7 mouse cellular contexts compared by ENCODE assay signal in the genomic region with DNA sequence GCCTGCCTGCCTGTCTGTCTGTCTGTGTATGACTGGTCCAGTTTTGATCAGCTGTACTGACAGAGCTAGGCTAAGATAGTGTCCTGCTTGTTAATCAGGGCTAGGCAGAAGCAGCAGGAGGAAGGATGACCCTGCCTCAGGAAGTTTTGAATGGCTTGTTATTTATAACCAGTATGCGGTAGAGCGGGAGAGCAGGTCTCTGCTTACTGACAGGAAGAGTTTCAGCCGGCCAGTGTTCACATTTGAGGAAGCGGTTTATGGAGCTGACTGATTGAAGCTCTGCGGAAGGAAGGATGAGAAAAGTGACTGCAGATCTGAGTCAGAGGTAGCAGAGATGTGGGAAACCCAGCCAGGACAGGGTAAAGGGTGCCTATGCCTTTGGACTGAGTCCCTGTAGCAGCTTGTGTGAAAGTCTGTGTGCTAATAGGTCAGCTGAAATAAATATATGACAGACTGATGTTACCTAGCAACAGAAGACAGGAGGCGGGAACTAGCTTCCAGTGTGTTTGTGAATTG. TPM values are rescaled to one million over a fixed set of nuclear protein-coding genes. Genes with fewer than 3 reads are reported as not detected.
A peak's percentile ranks its signal among the peaks of the same experiment; 100 is the strongest.
DNase-seq lines count a peak whose midpoint lies in the region; ATAC-seq and TF ChIP-seq lines count a peak whose summit lies in the region.

No protein-coding gene starts in this region.

- dilution Hi-C loops in CH12.LX (cut with MboI; ENCODE audit: extremely low pct_ligation_motif_present, extremely low pct_unique_long_range_greater_than_20kb, low sequenced_read_pairs): no loop called here

- H3K79me2 ChIP-seq in CH12.LX (replicated peaks; ENCODE audit: control insufficient read depth, extremely low read depth, insufficient read depth, poor library complexity, severe bottlenecking): no peaks in the 10 kb centered on the region

- H3K4me3 ChIP-seq in CH12.LX (replicated peaks in 1 of 3; ENCODE audit: low read depth in 2 of 3, low read length in 2 of 3, poor library complexity in 1 of 3): no peak overlapping the region
- no peak overlapping the region for H3K4me3 ChIP-seq in hindbrain, postnatal 0 days (ENCODE audit: low read length)
- no peak overlapping the region for H3K4me3 ChIP-seq in limb, embryonic 13.5 days
- H3K4me3 ChIP-seq in midbrain, embryonic 13.5 days (replicated peaks): no peak overlapping the region

- H3K9ac ChIP-seq in CH12.LX (ENCODE audit: insufficient read depth, low read depth): no peak overlapping the region
- no peak overlapping the region for H3K9ac ChIP-seq in hindbrain, postnatal 0 days (replicated peaks; ENCODE audit: low read length)
- no peak overlapping the region for H3K9ac ChIP-seq in limb, embryonic 13.5 days
- H3K9ac ChIP-seq in midbrain, embryonic 13.5 days (replicated peaks): no peak overlapping the region

- peaks cover 0 to 15% of the 10 kb centered on the region in 2 experiments; a peak in 2 of 4 replicates for H3K4me1 ChIP-seq in CH12.LX (ENCODE audit: control insufficient read depth in 1 of 2, insufficient read depth in 2 of 2)
- no peaks in the 10 kb centered on the region; the same call in 1 of the 2 replicates for H3K4me1 ChIP-seq in hindbrain, postnatal 0 days (ENCODE audit: insufficient read depth, low read length)
- peaks cover 17% of the 10 kb centered on the region for H3K4me1 ChIP-seq in limb, embryonic 13.5 days
- peaks cover 14% of the 10 kb centered on the region for H3K4me1 ChIP-seq in midbrain, embryonic 13.5 days (replicated peaks)

- no peak for TF ChIP-seq RAD21 in CH12.LX (IDR thresholded peaks at IDR 0.05; ENCODE audit: low read depth, low read length)

- TF ChIP-seq CTCF in CH12.LX (conservative IDR thresholded peaks at IDR 0.05 in 1 of 2, IDR thresholded peaks at IDR 0.05 in 1 of 2; ENCODE audit: low read depth in 2 of 2, low read length in 2 of 2): no peak
- no peak for TF ChIP-seq CTCF in hindbrain, postnatal 0 days (IDR thresholded peaks at IDR 0.05; ENCODE audit: low read depth)

- no peaks in the 10 kb centered on the region for H3K9me3 ChIP-seq in CH12.LX (replicated peaks; ENCODE audit: low read length)
- no peaks in the 10 kb centered on the region for H3K9me3 ChIP-seq in hindbrain, postnatal 0 days (ENCODE audit: low read length)
- no peaks in the 10 kb centered on the region for H3K9me3 ChIP-seq in limb, embryonic 13.5 days
- no peaks in the 10 kb centered on the region for H3K9me3 ChIP-seq in midbrain, embryonic 13.5 days

- TF ChIP-seq EP300 in CH12.LX (IDR thresholded peaks at IDR 0.05; ENCODE audit: low read length): no peak

- no peak overlapping the region for H3K4me2 ChIP-seq in CH12.LX (ENCODE audit: insufficient read depth, low read depth, poor library complexity, severe bottlenecking)
- H3K4me2 ChIP-seq in hindbrain, postnatal 0 days (ENCODE audit: low read depth, low read length): 0 out of 2 replicates have a peak overlapping the region, but pooled peaks have one; percentile 18
- H3K4me2 ChIP-seq in limb, embryonic 13.5 days (replicated peaks): peak overlapping the region; percentile 9; the same call in 1 of the 2 replicates
- no peak overlapping the region for H3K4me2 ChIP-seq in midbrain, embryonic 13.5 days (replicated peaks)

- H3K36me3 ChIP-seq in CH12.LX (replicated peaks in 1 of 2; ENCODE audit: control insufficient read depth in 1 of 2, insufficient read depth in 1 of 2, low read length in 1 of 2): no peaks in the 10 kb centered on the region
- H3K36me3 ChIP-seq in hindbrain, postnatal 0 days (ENCODE audit: insufficient read depth, low read length): no peaks in the 10 kb centered on the region
- 0 out of 2 replicates have a peak, but pooled peaks cover 12% of the 10 kb centered on the region for H3K36me3 ChIP-seq in limb, embryonic 13.5 days
- no peaks in the 10 kb centered on the region for H3K36me3 ChIP-seq in midbrain, embryonic 13.5 days

- in situ Hi-C loops in CH12.LX (cut with MboI; ENCODE audit: low pct_ligation_motif_present, low pct_unique_long_range_greater_than_20kb, low sequenced_read_pairs): no loop called here

- no peak for TF ChIP-seq POLR2A in CH12.LX (IDR thresholded peaks at IDR 0.05; ENCODE audit: low read depth, low read length)

- 29% methylated on average over 6 of the region's 6 CpGs for WGBS in hindbrain, postnatal 0 days
- WGBS in limb, embryonic 13.5 days: 32% methylated on average over 6 of the region's 6 CpGs
- 57% methylated on average over 6 of the region's 6 CpGs for WGBS in midbrain, embryonic 13.5 days

- ATAC-seq in hindbrain, postnatal 0 days: peak; percentile 81
- ATAC-seq in limb, embryonic 13.5 days (ENCODE audit: low FRiP score, low read depth): peak; percentile 61; the same call in 1 of the 2 replicates
- ATAC-seq in midbrain, embryonic 13.5 days: 0 out of 2 replicates have a peak, but pooled peaks have one; percentile 37

- DNase-seq in CH12.LX (ENCODE audit: extremely low read depth): peak; percentile 14
- DNase-seq in Muller cell, postnatal 12 days (ENCODE audit: inconsistent ontology term): peak; percentile 64
- peak; percentile 46 for DNase-seq in fibroblast of lung, adult 2 months (ENCODE audit: low read depth)
- peak; percentile 7 for DNase-seq in hindbrain, postnatal 0 days (ENCODE audit: low spot score)
- DNase-seq in thymus, postnatal 4 days: peak; percentile 23

- no peak overlapping the region for H3K27ac ChIP-seq in CH12.LX (ENCODE audit: insufficient read depth, low read depth)
- H3K27ac ChIP-seq in hindbrain, postnatal 0 days: peak overlapping the region; percentile 29; the same call in 1 of the 2 replicates
- H3K27ac ChIP-seq in limb, embryonic 13.5 days: no peak overlapping the region
- H3K27ac ChIP-seq in midbrain, embryonic 13.5 days: 0 out of 2 replicates have a peak overlapping the region, but pooled peaks have one; percentile 14

- H3K27me3 ChIP-seq in CH12.LX (replicated peaks): no peaks in the 10 kb centered on the region
- H3K27me3 ChIP-seq in hindbrain, postnatal 0 days (ENCODE audit: insufficient read depth, low read length): no peaks in the 10 kb centered on the region
- H3K27me3 ChIP-seq in limb, embryonic 13.5 days: no peaks in the 10 kb centered on the region
- H3K27me3 ChIP-seq in midbrain, embryonic 13.5 days: no peaks in the 10 kb centered on the region

TF ChIP-seq in CH12.LX, 34 proteins besides CTCF, POLR2A, EP300 and RAD21:
- TF ChIP-seq ETS1 (conservative IDR thresholded peaks at IDR 0.05; ENCODE audit: low read depth, low read length) (no peak), ZMIZ1 (IDR thresholded peaks at IDR 0.05; ENCODE audit: low read depth, low read length) (no peak), KAT2A (IDR thresholded peaks at IDR 0.05; ENCODE audit: insufficient replicate concordance, low read length) (no peak), POLR2AphosphoS2 (IDR thresholded peaks at IDR 0.05; ENCODE audit: low read depth, low read length) (no peak), SIN3A (IDR thresholded peaks at IDR 0.05; ENCODE audit: low read length) (no peak), USF2 (conservative IDR thresholded peaks at IDR 0.05; ENCODE audit: low read depth, low read length) (no peak), TBP (conservative IDR thresholded peaks at IDR 0.05; ENCODE audit: low read depth, low read length) (no peak), MAX (IDR thresholded peaks at IDR 0.05; ENCODE audit: low read length) (no peak), USF1 (IDR thresholded peaks at IDR 0.05; ENCODE audit: low read depth, low read length) (no peak), JUND (conservative IDR thresholded peaks at IDR 0.05; ENCODE audit: low read depth, low read length) (no peak), IRF4 (IDR thresholded peaks at IDR 0.05; ENCODE audit: low read depth, low read length) (no peak), BHLHE40 (IDR thresholded peaks at IDR 0.05; ENCODE audit: low read depth, low read length) (no peak), ZC3H11A (IDR thresholded peaks at IDR 0.05; ENCODE audit: low read depth, low read length) (no peak), MXI1 (IDR thresholded peaks at IDR 0.05; ENCODE audit: low read depth, low read length) (no peak), NELFE (IDR thresholded peaks at IDR 0.05; ENCODE audit: low read depth, low read length) (no peak), CHD2 (IDR thresholded peaks at IDR 0.05; ENCODE audit: low read length) (no peak), UBTF (IDR thresholded peaks at IDR 0.05; ENCODE audit: low read depth, low read length) (no peak), HCFC1 (IDR thresholded peaks at IDR 0.05; ENCODE audit: low read depth, low read length) (no peak), ZKSCAN1 (IDR thresholded peaks at IDR 0.05; ENCODE audit: borderline replicate concordance, low read depth, low read length) (no peak)

RNA-seq across cellular contexts. Expression of a gene that starts 27.9 kb away (rescaled TPM):
- total RNA-seq in CH12.LX (2012; rRNA removed) (0.13 and 0.21 TPM in 2 replicates), CH12.LX (2014; rRNA removed) (0.19 and 0.26 TPM in 2 replicates)
- polyA plus RNA-seq in CH12.LX (2012; ENCODE audit: insufficient read length, low read depth): 0.27 and 0.30 TPM in 2 replicates
- total RNA-seq in hindbrain, postnatal 0 days (2014; rRNA removed): 0.94 and 1.7 TPM in 2 replicates
- 0.73 and 0.79 TPM in 2 replicates for polyA plus RNA-seq in hindbrain, postnatal 0 days (2015; fragmentation: Nextera tagmentation; extraction: Ambion mirVana)
- polyA plus RNA-seq in limb, embryonic 13.5 days (2015; fragmentation: Nextera tagmentation; extraction: Ambion mirVana): 8.3 and 10.1 TPM in 2 replicates
- 1.2 and 1.4 TPM in 2 replicates for polyA plus RNA-seq in midbrain, embryonic 13.5 days (2015; fragmentation: Nextera tagmentation; extraction: Ambion mirVana)

RNA-seq across cellular contexts. Expression of a gene that starts 41.2 kb away (rescaled TPM):
- total RNA-seq in CH12.LX (2012; rRNA removed) (65.3 and 77.6 TPM in 2 replicates), CH12.LX (2014; rRNA removed) (126 and 138 TPM in 2 replicates)
- polyA plus RNA-seq in CH12.LX (2012; ENCODE audit: insufficient read length, low read depth): 111 and 130 TPM in 2 replicates
- 54.6 and 60.7 TPM in 2 replicates for total RNA-seq in hindbrain, postnatal 0 days (2014; rRNA removed)
- 204 and 220 TPM in 2 replicates for polyA plus RNA-seq in hindbrain, postnatal 0 days (2015; fragmentation: Nextera tagmentation; extraction: Ambion mirVana)
- 230 and 237 TPM in 2 replicates for polyA plus RNA-seq in limb, embryonic 13.5 days (2015; fragmentation: Nextera tagmentation; extraction: Ambion mirVana)
- 247 and 261 TPM in 2 replicates for polyA plus RNA-seq in midbrain, embryonic 13.5 days (2015; fragmentation: Nextera tagmentation; extraction: Ambion mirVana)

RNA-seq across cellular contexts. Expression of a gene that starts 56.5 kb away (rescaled TPM):
- total RNA-seq in CH12.LX (2012; rRNA removed) (not detected in 2 replicates), CH12.LX (2014; rRNA removed) (not detected in 2 replicates)
- 0.19 and 0.38 TPM in 2 replicates for polyA plus RNA-seq in CH12.LX (2012; ENCODE audit: insufficient read length, low read depth)
- total RNA-seq in hindbrain, postnatal 0 days (2014; rRNA removed): 0.07 and 2.6 TPM in 2 replicates
- polyA plus RNA-seq in hindbrain, postnatal 0 days (2015; fragmentation: Nextera tagmentation; extraction: Ambion mirVana): not detected in 2 replicates
- polyA plus RNA-seq in limb, embryonic 13.5 days (2015; fragmentation: Nextera tagmentation; extraction: Ambion mirVana): 1.5 and 1.7 TPM in 2 replicates
- not detected in 2 replicates for polyA plus RNA-seq in midbrain, embryonic 13.5 days (2015; fragmentation: Nextera tagmentation; extraction: Ambion mirVana)

Comparison
In these comparisons a context has a peak if more than half of its experiments do, and no peak if none do; other contexts are left out.
1. DNase-seq: peak in every context shown above with its lines; median percentile 64 in Muller cell, postnatal 12 days; 46 in fibroblast of lung, adult 2 months; 23 in thymus, postnatal 4 days; 14 in CH12.LX; 7 in hindbrain, postnatal 0 days.
2. H3K27ac ChIP-seq: peak in hindbrain, postnatal 0 days (single experiment) and midbrain, embryonic 13.5 days (single experiment); none in CH12.LX (single experiment) and limb, embryonic 13.5 days (single experiment).
3. H3K4me2 ChIP-seq: peak in hindbrain, postnatal 0 days (single experiment) and limb, embryonic 13.5 days (single experiment); none in CH12.LX (single experiment) and midbrain, embryonic 13.5 days (single experiment).
4. Peak in every context shown above with its lines, with median percentiles within 50 percentile points of each other: ATAC-seq.